ENCODE assay signal across 12 mouse cellular contexts in genomic region chr12:53992411-53992810, GRCm38 (mm10).
DNase-seq lines count a peak whose midpoint lies in the region; ATAC-seq and TF ChIP-seq lines count a peak whose summit lies in the region.
"Had no signal": no experiment of that assay in that cellular context is flagged by ENCODE, and none has a peak within 500 bp of the region (broad histone marks: within the 10 kb centered on the region; RNA-seq: fewer than 3 reads in every experiment).

No protein-coding gene starts in this region.

- no peaks in the 10 kb centered on the region for H3K4me1 ChIP-seq in heart, embryonic 11.5 days (ENCODE audit: control insufficient read depth, insufficient read depth, low read length)
- no peaks in the 10 kb centered on the region for H3K4me1 ChIP-seq in spleen, adult 2 months (ENCODE audit: control insufficient read depth, insufficient read depth, insufficient read length)
- no peaks in the 10 kb centered on the region for H3K4me1 ChIP-seq in hindbrain, embryonic 16.5 days (ENCODE audit: control insufficient read depth, insufficient read depth, low read depth, low read length)
- H3K4me1 ChIP-seq: stomach, embryonic 15.5 days had no signal

- TF ChIP-seq POLR2A in spleen, adult 2 months (IDR thresholded peaks at IDR 0.05; ENCODE audit: low read depth, low read length) = no peak
- TF ChIP-seq POLR2A in brain, embryonic 14.5 days (IDR thresholded peaks at IDR 0.05; ENCODE audit: borderline replicate concordance, extremely low read depth, insufficient read depth, insufficient read length, poor library complexity, severe bottlenecking) = no peak

- ATAC-seq in heart, embryonic 11.5 days (replicated peaks; ENCODE audit: insufficient number of reproducible peaks, low FRiP score, low TSS enrichment) = no peak
- no peak for ATAC-seq in erythroblast, adult 5-6 weeks (replicated peaks; ENCODE audit: low FRiP score, poor library complexity, severe bottlenecking)
- no peak for ATAC-seq in hindbrain, embryonic 16.5 days

- DNase-seq in heart, adult 11 months = peak; percentile 72
- peak in 1 of 2 experiments; percentile 5 for DNase-seq in spleen, adult 2 months (ENCODE audit: low read depth in 1 of 2, low spot score in 2 of 2)
- no peak for DNase-seq in spleen, adult 12 weeks (ENCODE audit: low spot score)
- no peak for DNase-seq in brain, embryonic 14.5 days (ENCODE audit: low read depth)
- DNase-seq in thymus, postnatal 0 days (ENCODE audit: low spot score) = peak; percentile 3
- DNase-seq: cerebellum, adult 11-12 months; gastrocnemius, postnatal 36 days had no signal

- H3K27me3 ChIP-seq in heart, embryonic 11.5 days (ENCODE audit: control insufficient read depth, insufficient read depth, low read length) = no peaks in the 10 kb centered on the region
- no peaks in the 10 kb centered on the region for H3K27me3 ChIP-seq in spleen, adult 2 months (ENCODE audit: control insufficient read depth, insufficient read depth, low read length)
- H3K27me3 ChIP-seq in hindbrain, embryonic 16.5 days (replicated peaks; ENCODE audit: control insufficient read depth, insufficient read depth, low read length) = no peaks in the 10 kb centered on the region
- H3K27me3 ChIP-seq: stomach, embryonic 15.5 days had no signal

- no peaks in the 10 kb centered on the region for H3K36me3 ChIP-seq in heart, embryonic 11.5 days (ENCODE audit: control insufficient read depth, insufficient read depth, low read length)
- no peaks in the 10 kb centered on the region for H3K36me3 ChIP-seq in spleen, adult 2 months (ENCODE audit: control insufficient read depth, insufficient read depth, low read length)
- no peaks in the 10 kb centered on the region for H3K36me3 ChIP-seq in hindbrain, embryonic 16.5 days (ENCODE audit: control insufficient read depth, insufficient read depth, low read length)
- H3K36me3 ChIP-seq: G1E; stomach, embryonic 15.5 days had no signal

- no peaks in the 10 kb centered on the region for H3K9me3 ChIP-seq in heart, embryonic 11.5 days (replicated peaks; ENCODE audit: control insufficient read depth, low read length)
- no peaks in the 10 kb centered on the region for H3K9me3 ChIP-seq in hindbrain, embryonic 16.5 days (ENCODE audit: control insufficient read depth, low read length)
- H3K9me3 ChIP-seq: stomach, embryonic 15.5 days had no signal

- 92% methylated on average over 6 of the region's 6 CpGs for WGBS in heart, embryonic 11.5 days (ENCODE audit: insufficient replicate concordance)
- WGBS in spleen, adult 2 months = 95% methylated on average over 6 of the region's 6 CpGs
- over 99% methylated on average over 6 of the region's 6 CpGs for WGBS in hindbrain, embryonic 16.5 days

- H3K4me3 ChIP-seq in heart, embryonic 11.5 days (ENCODE audit: low read depth, low read length) = no peak overlapping the region
- no peak overlapping the region for H3K4me3 ChIP-seq in spleen, adult 2 months (ENCODE audit: extremely low read depth, insufficient read depth, insufficient read length)
- H3K4me3 ChIP-seq in hindbrain, embryonic 16.5 days (ENCODE audit: low read length) = no peak overlapping the region
- H3K4me3 ChIP-seq: stomach, embryonic 15.5 days had no signal

- no peak overlapping the region for H3K9ac ChIP-seq in heart, embryonic 11.5 days (ENCODE audit: low read depth, low read length)
- H3K9ac ChIP-seq in hindbrain, embryonic 16.5 days (ENCODE audit: low read depth, low read length) = no peak overlapping the region
- H3K9ac ChIP-seq: stomach, embryonic 15.5 days had no signal

- H3K27ac ChIP-seq in heart, embryonic 11.5 days (ENCODE audit: low read depth, low read length) = no peak overlapping the region
- no peak overlapping the region for H3K27ac ChIP-seq in spleen, adult 2 months (ENCODE audit: insufficient read depth, low read length)
- no peak overlapping the region for H3K27ac ChIP-seq in hindbrain, embryonic 16.5 days (ENCODE audit: low read depth, low read length)
- H3K27ac ChIP-seq: stomach, embryonic 15.5 days had no signal

- peak; percentile 27; the same call in 1 of the 2 replicates for TF ChIP-seq CTCF in spleen, adult 2 months (IDR thresholded peaks at IDR 0.05; ENCODE audit: extremely low read depth, insufficient read depth, insufficient read length, insufficient replicate concordance)
- peak; percentile 38; the same call in 1 of the 2 replicates for TF ChIP-seq CTCF in brain, embryonic 14.5 days (IDR thresholded peaks at IDR 0.05; ENCODE audit: borderline replicate concordance, extremely low read depth, insufficient read depth, insufficient read length)

- no peak overlapping the region for H3K4me2 ChIP-seq in heart, embryonic 11.5 days
- no peak overlapping the region for H3K4me2 ChIP-seq in hindbrain, embryonic 16.5 days (ENCODE audit: low read length)
- H3K4me2 ChIP-seq: stomach, embryonic 15.5 days had no signal

Comparison
In these comparisons a context has a peak if more than half of its experiments do, and no peak if none do; other contexts are left out.
1. DNase-seq: peak in heart, adult 11 months (single experiment) and thymus, postnatal 0 days (single experiment); none in spleen, adult 12 weeks (single experiment) and brain, embryonic 14.5 days (single experiment).